Mouse (Mus musculus) thymus, adult 2 months (tissue): ENCODE measurements at regions not wholly inside any gene's neighbourhood (a gene's known extent, or its start where the extent isn't known, plus 50 kb on each side); places are given as distances from the start of the nearest gene placed in this dataset.

Source experiments
- CTCF ChIP-seq: fragments of 200-500 bp; IDR thresholded peaks from 2 replicates; pipeline ENCODE4 v1.5.1; 2012; ENCODE audit warnings: mild to moderate bottlenecking, control low read depth, low read length, moderate library complexity, borderline replicate concordance; ENCODE audit not compliant: control insufficient read depth, poor library complexity, insufficient read depth; ENCODE audit errors: extremely low read depth
- POLR2A ChIP-seq: fragments of 200-500 bp; IDR thresholded peaks from 2 replicates; pipeline ENCODE4 v1.6.1; 2012; ENCODE audit warnings: mild to moderate bottlenecking, low read length, control low read depth, moderate library complexity; ENCODE audit not compliant: control insufficient read depth, poor library complexity, insufficient read depth; ENCODE audit errors: extremely low read depth

DNA sequence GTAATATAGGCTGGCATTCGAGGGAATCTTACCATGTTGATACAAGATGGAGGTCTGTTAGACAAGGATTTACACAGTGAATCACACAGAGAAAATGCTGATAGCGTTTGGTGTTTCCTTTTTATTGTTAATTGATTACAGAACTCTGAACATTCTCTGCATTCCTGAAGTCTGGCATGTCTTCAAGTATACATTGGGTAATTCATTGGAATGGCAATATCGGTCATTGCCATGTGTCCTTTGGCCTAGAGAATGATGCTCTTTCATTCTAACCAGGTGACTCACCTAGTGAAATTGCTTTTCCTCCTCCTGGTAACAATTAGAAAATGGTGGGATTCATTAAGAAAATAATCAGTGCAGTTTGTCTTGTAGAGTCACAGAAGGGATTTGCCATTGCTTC lies 51.9 kb upstream of the Pam start:
- TF ChIP-seq POLR2A, result no peak
- no peak for TF ChIP-seq CTCF
